Mouse (Mus musculus) small intestine, adult 2 months (tissue): ENCODE results near the gene Ezh1.
A peak's percentile ranks its signal among the peaks of the same experiment; 100 is the strongest.

Source experiments
- CTCF ChIP-seq: fragments of 200-500 bp; IDR thresholded peaks from 2 replicates; pipeline ENCODE4 v1.5.1; 2012; ENCODE audit warnings: low read depth, mild to moderate bottlenecking, control low read depth, inconsistent platforms, low read length, moderate library complexity, mixed read lengths; ENCODE audit not compliant: insufficient replicate concordance, insufficient read length; ENCODE audit errors: extremely low read depth
- POLR2A ChIP-seq: fragments of 200-500 bp; IDR thresholded peaks from 2 replicates; pipeline ENCODE4 v1.6.1; 2012; ENCODE audit warnings: low read depth, mild to moderate bottlenecking, control low read depth, inconsistent platforms, low read length, moderate library complexity

DNA sequence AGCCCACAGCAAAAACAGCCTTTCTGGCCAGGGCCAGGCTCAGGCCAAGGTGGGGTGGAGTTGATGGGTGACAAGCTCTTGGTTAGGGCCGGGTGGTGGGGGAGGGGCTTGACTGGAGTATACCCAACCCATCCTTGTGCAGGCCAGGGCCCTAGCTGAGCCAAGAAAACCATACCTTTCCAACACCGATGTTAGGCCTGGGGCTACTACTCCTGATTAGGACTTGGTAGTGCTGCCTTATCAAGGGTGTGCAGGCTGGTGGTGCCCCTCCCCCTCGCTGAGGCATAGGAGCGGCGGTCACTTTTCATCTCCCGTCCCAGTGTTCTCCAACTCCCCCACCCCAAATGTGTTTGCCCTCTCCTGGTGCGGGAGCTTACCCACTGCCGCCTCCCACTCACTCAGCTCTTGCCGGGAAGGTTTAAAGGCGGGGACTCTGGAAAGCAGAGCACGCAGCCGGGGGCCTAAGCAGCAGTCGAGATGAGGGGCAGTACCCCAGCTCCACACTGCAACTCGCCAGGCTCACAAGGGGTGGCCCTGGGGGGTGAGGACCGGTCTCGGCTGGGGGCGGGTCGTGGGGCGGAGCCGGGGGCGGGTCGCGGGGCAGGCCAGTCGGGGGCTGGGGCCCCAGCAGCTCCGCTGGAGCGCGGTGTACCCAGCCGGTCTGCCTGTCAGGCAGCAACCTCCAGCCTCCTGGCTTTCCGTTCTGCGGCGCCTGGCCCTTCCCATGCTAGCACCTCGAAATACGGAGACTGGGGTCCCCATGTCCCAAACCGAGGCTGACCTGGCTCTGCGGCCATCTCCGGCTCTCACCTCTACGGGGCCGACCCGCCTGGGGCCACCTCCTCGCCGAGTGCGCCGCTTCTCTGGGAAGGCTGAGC is 33.9 kb upstream of the Ezh1 start, which contains the start of gene Wnk4:
- TF ChIP-seq CTCF = no peak
- TF ChIP-seq POLR2A = peak; percentile 45; the same call in 1 of the 2 replicates
